Mouse (Mus musculus) frontal cortex, adult (tissue): ENCODE measurements around the gene Olfr653.

ENCODE experiments used
- ATAC-seq: cut with Nextera tagmentation; 2 replicates; pipeline ENCODE4 v1.9.2; 2017; ENCODE audit warnings: mild to moderate bottlenecking, moderate library complexity, mixed read lengths; ENCODE audit not compliant: low TSS enrichment

Olfr653 gene

GRCm38 (mm10) chr7:104577014-104577413, at the start of gene Olfr653:
Gene Olfr653 (plus strand): TSS chr7:104577314.
- no peak for ATAC-seq

GRCm38 (mm10) chr7:104549833-104550232, 27.3 kb upstream of the Olfr653 start, which contains the start of gene Olfr651:
Gene Olfr651 (plus strand): TSS chr7:104550133.
- ATAC-seq, result no peak

GRCm38 (mm10) chr7:104552700-104553099, 24.4 kb upstream of the Olfr653 start:
- no peak for ATAC-seq

GRCm38 (mm10) chr7:104560601-104561000, 16.5 kb upstream of the Olfr653 start, which contains the start of gene Olfr652:
Gene Olfr652 (plus strand): TSS chr7:104560901.
- no peak for ATAC-seq

- no peak for ATAC-seq
Observed at GRCm38 (mm10) chr7:104580846-104581245, 3.7 kb downstream of the Olfr653 start.

GRCm38 (mm10) chr7:104581429-104581828, 4.3 kb downstream of the Olfr653 start:
- no peak for ATAC-seq

- no peak for ATAC-seq
Observed at GRCm38 (mm10) chr7:104586725-104587124, 9.6 kb downstream of the Olfr653 start, which contains the start of gene Olfr654. Gene Olfr654 (plus strand): TSS chr7:104587025.

- no peak for ATAC-seq
Observed at GRCm38 (mm10) chr7:104588274-104588673, 11.2 kb downstream of the Olfr653 start.

GRCm38 (mm10) chr7:104601679-104602078, 24.6 kb downstream of the Olfr653 start, which contains the start of gene Olfr655:
Gene Olfr655 (minus strand): TSS chr7:104601779.
- no peak for ATAC-seq

- ATAC-seq, result no peak
Observed at GRCm38 (mm10) chr7:104603173-104603572, 26.1 kb downstream of the Olfr653 start.

- ATAC-seq, result no peak
Observed at GRCm38 (mm10) chr7:104604727-104605126, 27.6 kb downstream of the Olfr653 start.

- ATAC-seq, result no peak
Observed at GRCm38 (mm10) chr7:104613655-104614054, 36.5 kb downstream of the Olfr653 start, which contains the start of gene Olfr656. Gene Olfr656 (plus strand): TSS chr7:104613955.

GRCm38 (mm10) chr7:104624494-104624893, 47.4 kb downstream of the Olfr653 start, which contains the start of gene Olfr657:
Gene Olfr657 (plus strand): TSS chr7:104624794.
- no peak for ATAC-seq
